Mouse (Mus musculus) testis, adult 2 months (tissue): ENCODE results near the gene Cbfa2t3. TPM values are rescaled to one million over a fixed set of nuclear protein-coding genes. Genes with fewer than 3 reads are reported as not detected.

Source experiments
- H3K27ac ChIP-seq: fragments of 200-500 bp; 2 replicates; pipeline ENCODE4 v1.5.1; 2012; ENCODE audit warnings: low read depth, low read length; ENCODE audit not compliant: control insufficient read depth, insufficient read depth
- H3K27me3 ChIP-seq: fragments of 200-500 bp; 2 replicates; pipeline ENCODE4 v1.6.1; 2012; ENCODE audit warnings: mild to moderate bottlenecking, low read length, moderate library complexity; ENCODE audit not compliant: control insufficient read depth, insufficient read depth
- H3K36me3 ChIP-seq: fragments of 200-500 bp; 2 replicates; pipeline ENCODE4 v1.6.1; 2012; ENCODE audit warnings: mild to moderate bottlenecking, low read length; ENCODE audit not compliant: control insufficient read depth, insufficient read depth
- H3K4me1 ChIP-seq: fragments of 200-500 bp; 2 replicates; pipeline ENCODE4 v1.6.1; 2012; ENCODE audit warnings: low read length; ENCODE audit not compliant: control insufficient read depth, insufficient read depth
- H3K4me3 ChIP-seq: fragments of 200-500 bp; 2 replicates; pipeline ENCODE4 v1.5.1; 2012; ENCODE audit warnings: low read depth, mild to moderate bottlenecking, low read length, moderate library complexity, mixed read lengths; ENCODE audit not compliant: control insufficient read depth
- CTCF ChIP-seq: fragments of 200-500 bp; IDR thresholded peaks from 2 replicates; pipeline ENCODE4 v1.5.1; 2012; ENCODE audit warnings: low read depth, mild to moderate bottlenecking, inconsistent platforms, low read length, moderate library complexity; ENCODE audit not compliant: control insufficient read depth, insufficient read depth, insufficient replicate concordance
- POLR2A ChIP-seq: fragments of 200-500 bp; IDR thresholded peaks from 2 replicates; pipeline ENCODE4 v1.6.1; 2012; ENCODE audit warnings: low read depth, mild to moderate bottlenecking, inconsistent platforms, low read length, moderate library complexity; ENCODE audit not compliant: control insufficient read depth
- polyA plus RNA-seq: library from polyadenylated mRNA; depleted of rRNA; stranded (reverse); fragments of >200 nt; gene quantifications from 2 replicates; pipeline ENCODE4 v1.2.3, GENCODE M21; 2012

Cbfa2t3 gene
- polyA plus RNA-seq, 1 experiment, result 0.59 TPM

DNA sequence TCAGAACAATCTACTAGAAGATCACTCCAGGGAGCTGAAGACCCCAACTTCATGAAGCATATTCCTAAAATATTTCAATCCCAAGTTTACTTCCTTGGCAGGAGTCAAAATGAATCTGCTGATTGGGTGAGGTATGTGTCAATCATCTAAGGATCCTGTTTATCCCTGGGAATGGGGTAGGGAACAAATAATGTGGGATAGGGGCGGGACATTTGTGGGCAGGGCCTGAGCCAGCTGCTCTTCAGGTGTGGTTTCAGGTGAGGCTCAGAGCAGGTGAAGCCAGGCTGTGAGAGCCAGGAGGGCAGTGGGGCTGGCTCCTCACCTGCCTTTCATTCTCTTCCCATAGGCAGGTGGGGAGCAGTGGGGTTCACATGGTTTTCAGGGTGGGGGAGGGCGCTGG is 27.9 kb upstream of the Cbfa2t3 start:
- no peaks in the 10 kb centered on the region for H3K27me3 ChIP-seq
- H3K4me3 ChIP-seq, result no peak overlapping the region
- TF ChIP-seq CTCF (no peak), POLR2A (no peak)
- no peaks in the 10 kb centered on the region for H3K4me1 ChIP-seq
- no peak overlapping the region for H3K27ac ChIP-seq
- no peaks in the 10 kb centered on the region for H3K36me3 ChIP-seq

GRCm38 (mm10) chr8:122725187-122725586 is 26.3 kb upstream of the Cbfa2t3 start:
- TF ChIP-seq POLR2A (no peak), CTCF (no peak)
- Histone ChIP-seq H3K27me3 (no peaks in the 10 kb centered on the region), H3K27ac (no peak overlapping the region), H3K4me1 (no peaks in the 10 kb centered on the region), H3K4me3 (no peak overlapping the region), H3K36me3 (no peaks in the 10 kb centered on the region)

DNA sequence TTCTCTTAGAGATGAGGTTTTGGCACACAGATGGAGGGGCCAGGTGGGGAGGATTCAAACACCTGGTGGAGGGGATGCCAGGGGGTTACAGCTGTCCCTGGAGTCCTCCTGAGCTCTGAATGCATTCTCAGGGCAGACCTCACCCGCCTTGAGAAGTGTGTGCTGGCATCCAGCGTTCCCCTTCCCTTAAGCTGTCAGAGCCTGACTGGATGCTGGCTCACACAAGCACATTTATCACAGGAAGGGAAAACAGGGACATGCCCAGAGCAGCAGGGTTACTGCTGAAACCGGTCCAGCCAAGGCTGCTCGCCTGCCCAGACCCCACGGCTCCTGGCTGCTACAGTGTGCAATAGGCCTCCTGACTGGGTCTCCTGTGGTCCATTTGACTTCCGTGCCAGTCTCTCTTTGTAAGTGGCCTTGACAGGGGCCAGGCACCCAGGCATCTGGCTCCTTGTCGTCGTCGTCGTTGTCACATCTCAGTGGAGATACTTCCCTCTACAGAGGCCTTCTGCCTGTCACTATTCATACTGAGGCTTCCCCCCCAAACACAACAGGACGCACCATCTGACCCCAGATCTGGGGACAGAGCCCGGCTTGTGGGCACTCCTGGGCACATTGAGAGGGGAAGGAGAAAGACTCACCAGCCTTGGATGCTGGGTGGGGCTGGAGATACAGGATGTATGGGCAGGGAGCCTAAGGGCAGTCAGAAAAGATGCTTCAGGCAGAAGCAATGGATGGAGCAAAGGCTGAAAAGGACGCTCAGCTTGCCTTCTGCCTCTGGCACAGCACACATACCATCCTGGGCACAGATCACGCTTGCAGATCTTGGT is 22.1 kb upstream of the Cbfa2t3 start:
- Histone ChIP-seq H3K27me3 (no peaks in the 10 kb centered on the region), H3K4me1 (no peaks in the 10 kb centered on the region), H3K4me3 (no peak overlapping the region), H3K27ac (no peak overlapping the region), H3K36me3 (no peaks in the 10 kb centered on the region)
- no peak for TF ChIP-seq CTCF
- TF ChIP-seq POLR2A, result no peak

DNA sequence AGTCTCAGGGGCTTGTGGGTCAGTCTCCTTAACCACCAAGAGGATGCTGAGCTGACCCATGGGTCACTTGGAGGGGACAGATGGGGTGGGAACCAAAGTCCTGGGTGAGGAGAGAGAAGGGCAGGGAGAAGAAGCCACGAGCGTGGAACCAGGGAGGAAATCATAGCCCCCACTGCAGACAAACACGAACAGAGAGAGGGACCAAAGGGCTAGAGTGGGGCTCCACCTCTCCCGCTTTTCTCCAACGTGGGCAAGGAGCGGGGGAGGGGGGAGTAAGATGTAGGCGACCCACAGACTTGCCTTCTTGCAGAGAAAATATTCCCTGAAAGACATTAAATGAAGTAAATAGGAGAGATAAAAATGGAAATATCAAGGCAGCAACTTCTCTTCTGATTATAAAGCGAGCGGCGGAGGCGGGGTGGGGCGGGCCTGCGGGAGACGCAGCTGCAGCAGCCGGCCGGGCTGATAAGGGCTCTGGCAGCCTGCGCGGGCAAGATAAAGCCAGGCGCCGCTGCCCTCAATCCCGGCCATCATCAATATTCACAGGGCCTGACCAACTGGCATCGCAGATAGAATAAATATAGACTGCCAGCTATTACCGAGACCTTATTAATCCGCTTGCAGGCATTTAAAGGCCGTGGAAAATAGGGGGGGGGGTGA is 21.3 kb upstream of the Cbfa2t3 start:
- Histone ChIP-seq H3K4me1 (no peaks in the 10 kb centered on the region), H3K4me3 (no peak overlapping the region), H3K27me3 (no peaks in the 10 kb centered on the region), H3K36me3 (no peaks in the 10 kb centered on the region), H3K27ac (no peak overlapping the region)
- TF ChIP-seq POLR2A, result no peak

GRCm38 (mm10) chr8:122719500-122720065 is 20.7 kb upstream of the Cbfa2t3 start:
- Histone ChIP-seq H3K27ac (no peak overlapping the region), H3K4me3 (no peak overlapping the region)

GRCm38 (mm10) chr8:122718711-122719499 is 20.0 kb upstream of the Cbfa2t3 start:
- Histone ChIP-seq H3K4me3 (no peak overlapping the region), H3K36me3 (no peaks in the 10 kb centered on the region), H3K27me3 (no peaks in the 10 kb centered on the region), H3K4me1 (no peaks in the 10 kb centered on the region), H3K27ac (no peak overlapping the region)
- TF ChIP-seq CTCF (no peak), POLR2A (no peak)

More at GRCm38 (mm10) chr8:122719500-122720065, 20.7 kb upstream of the Cbfa2t3 start:
- TF ChIP-seq CTCF, result no peak
- no peak for TF ChIP-seq POLR2A
- H3K27me3 ChIP-seq, result no peaks in the 10 kb centered on the region
- H3K4me1 ChIP-seq, result no peaks in the 10 kb centered on the region
- no peaks in the 10 kb centered on the region for H3K36me3 ChIP-seq
